Mouse (Mus musculus): ENCODE data around the gene Hck.

- TF ChIP-seq POLR2A (IDR thresholded peaks at IDR 0.05; ENCODE audit: borderline replicate concordance, extremely low read depth, insufficient read depth, insufficient read length, poor library complexity, severe bottlenecking) (no peak), CTCF (IDR thresholded peaks at IDR 0.05; ENCODE audit: borderline replicate concordance, extremely low read depth, insufficient read depth, insufficient read length) (no peak)
Observed at GRCm38 (mm10) chr2:153060216-153060615, 48.1 kb upstream of the Hck start.

All from brain, embryonic 14.5 days (tissue).